Mouse (Mus musculus): ENCODE data around the gene Sp9. TPM values are rescaled to one million over a fixed set of nuclear protein-coding genes. Genes with fewer than 3 reads are reported as not detected.

Sp9 gene
- total RNA-seq (2015; ENCODE audit: low replicate concordance) (not detected in 2 replicates), total RNA-seq (2017; ENCODE audit: low replicate concordance) (0.51 TPM in 1 of 2 replicates, not detected in the other)

GRCm38 (mm10) chr2:73271459-73272161 lies at the start of gene Sp9:
Gene Sp9, plus strand, starts transcription at chr2:73271925.
- no peak for ATAC-seq (replicated peaks; ENCODE audit: low FRiP score, poor library complexity, severe bottlenecking)

DNA sequence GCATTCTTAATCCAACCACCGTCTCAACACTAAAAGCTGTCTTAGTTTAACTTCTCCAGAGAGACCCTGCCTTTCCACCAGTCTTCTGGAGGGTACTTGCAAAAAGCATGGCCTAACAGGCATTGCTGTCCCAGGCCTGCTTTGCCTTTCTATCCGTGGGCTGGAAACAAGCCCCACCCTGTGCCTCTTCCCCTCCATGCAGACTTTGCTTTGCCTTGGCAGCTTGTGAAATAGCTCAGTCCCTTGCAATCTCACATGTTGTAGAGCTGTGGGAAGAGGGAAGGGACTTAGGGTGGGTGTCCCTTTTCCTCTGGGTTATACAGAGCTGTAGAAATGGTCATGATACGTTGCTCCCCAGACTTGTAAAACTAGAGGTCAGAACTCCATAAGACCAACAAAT lies 40.6 kb upstream of the Sp9 start:
- no peak for ATAC-seq (replicated peaks; ENCODE audit: low FRiP score, poor library complexity, severe bottlenecking)

DNA sequence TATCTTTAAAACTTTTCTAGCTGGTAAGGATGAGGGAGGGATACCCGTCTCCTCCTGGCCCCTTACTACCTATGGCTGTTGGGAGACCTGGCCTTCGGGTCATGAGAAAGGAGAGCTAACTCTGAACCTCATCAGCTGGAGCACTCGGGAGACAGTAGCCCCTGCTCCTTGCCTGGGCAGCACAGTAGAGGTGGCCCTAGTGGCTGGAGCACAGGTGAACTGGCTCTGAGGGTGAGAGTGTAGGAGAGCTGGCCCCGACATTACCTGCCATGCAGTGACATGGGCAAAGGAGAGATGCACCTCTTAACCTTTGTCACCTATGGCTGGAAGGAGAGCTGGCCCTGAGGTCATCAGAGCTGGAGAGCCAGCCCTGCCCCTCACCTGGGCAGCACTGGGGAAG lies 30.4 kb upstream of the Sp9 start:
- ATAC-seq (replicated peaks; ENCODE audit: low FRiP score, poor library complexity, severe bottlenecking), result 0 out of 2 replicates have a peak, but pooled peaks have one; percentile 55

- ATAC-seq (replicated peaks; ENCODE audit: low FRiP score, poor library complexity, severe bottlenecking), result no peak
Measured at GRCm38 (mm10) chr2:73248701-73249100, 23.0 kb upstream of the Sp9 start.

- no peak for ATAC-seq (replicated peaks; ENCODE audit: low FRiP score, poor library complexity, severe bottlenecking)
Measured at GRCm38 (mm10) chr2:73263172-73263765, 8.5 kb upstream of the Sp9 start.

- ATAC-seq (replicated peaks; ENCODE audit: low FRiP score, poor library complexity, severe bottlenecking), result no peak
Measured at GRCm38 (mm10) chr2:73263794-73264610, 7.7 kb upstream of the Sp9 start.

DNA sequence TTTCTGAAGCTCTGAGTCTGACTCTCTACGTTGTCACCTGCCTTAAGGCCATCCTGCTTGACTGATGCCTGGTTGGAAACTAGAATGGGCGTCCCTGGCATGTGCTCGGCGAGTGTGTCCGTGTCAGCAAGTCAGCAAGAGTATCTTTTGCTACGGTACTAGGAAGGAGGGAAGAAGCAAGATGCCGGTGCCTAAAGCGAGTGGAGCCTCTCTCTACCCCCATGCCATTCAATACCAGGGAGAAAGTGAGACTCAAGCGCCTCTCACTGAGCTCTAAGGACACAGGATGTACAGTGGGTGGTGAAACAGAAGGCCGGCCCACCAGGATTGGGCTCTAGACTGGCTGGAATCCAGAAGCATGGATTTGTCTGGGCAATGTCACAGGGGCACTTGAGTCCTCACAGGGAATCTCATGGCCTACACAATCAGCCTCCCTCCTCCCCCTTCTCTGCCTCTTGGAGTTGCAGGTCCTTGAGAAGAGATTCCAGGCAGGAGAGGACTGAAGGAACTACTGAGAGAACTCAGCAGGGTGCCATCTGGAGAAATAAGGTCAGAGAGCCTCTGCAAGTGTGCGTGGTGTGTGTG lies 7.0 kb upstream of the Sp9 start:
- ATAC-seq (replicated peaks; ENCODE audit: low FRiP score, poor library complexity, severe bottlenecking), result no peak

- 0 out of 2 replicates have a peak, but pooled peaks have one; percentile 24 for ATAC-seq (replicated peaks; ENCODE audit: low FRiP score, poor library complexity, severe bottlenecking)
Measured at GRCm38 (mm10) chr2:73266011-73266410, 5.7 kb upstream of the Sp9 start.

- no peak for ATAC-seq (replicated peaks; ENCODE audit: low FRiP score, poor library complexity, severe bottlenecking)
Measured at GRCm38 (mm10) chr2:73266623-73267022, 5.1 kb upstream of the Sp9 start.

- no peak for ATAC-seq (replicated peaks; ENCODE audit: low FRiP score, poor library complexity, severe bottlenecking)
Measured at GRCm38 (mm10) chr2:73267231-73267630, 4.5 kb upstream of the Sp9 start.

DNA sequence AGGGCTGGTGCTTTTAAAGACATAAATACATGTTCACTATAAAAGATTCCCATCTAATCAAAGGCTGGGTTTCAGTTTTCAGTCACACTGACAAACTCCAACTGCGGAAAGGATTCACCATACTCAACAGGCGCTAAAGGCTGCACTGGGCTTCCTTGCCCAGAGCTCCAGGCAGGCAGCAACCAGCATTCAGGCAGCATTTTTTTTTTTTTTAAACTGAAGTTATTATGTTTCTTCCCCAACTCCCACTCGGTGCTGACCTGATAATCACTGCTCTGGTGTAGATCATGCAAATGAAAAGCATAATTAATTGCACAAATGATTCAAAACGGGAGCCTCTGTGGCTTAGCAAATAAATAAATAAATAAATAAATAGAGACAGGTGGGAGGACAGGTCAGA lies 3.9 kb upstream of the Sp9 start:
- ATAC-seq (replicated peaks; ENCODE audit: low FRiP score, poor library complexity, severe bottlenecking), result no peak

DNA sequence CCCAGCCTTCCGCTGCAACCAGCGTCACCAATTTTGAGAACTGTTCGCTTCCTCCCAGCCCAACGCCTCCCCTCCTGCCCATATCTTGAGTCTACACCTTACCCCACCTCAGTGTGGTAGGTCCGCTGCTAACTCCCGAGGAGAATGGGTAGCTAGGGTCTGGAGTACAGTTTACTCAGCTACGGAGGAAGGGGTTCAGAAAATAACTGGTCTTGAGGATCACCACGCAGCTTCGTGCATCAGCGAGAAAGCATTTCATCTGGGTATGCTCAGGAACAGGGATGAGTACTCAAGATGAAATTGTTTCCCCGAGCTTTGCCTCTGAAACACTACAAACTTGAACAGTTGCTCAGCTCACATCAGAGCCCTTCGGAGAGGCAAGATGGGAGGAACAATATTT lies 3.4 kb upstream of the Sp9 start:
- ATAC-seq (replicated peaks; ENCODE audit: low FRiP score, poor library complexity, severe bottlenecking), result no peak

DNA sequence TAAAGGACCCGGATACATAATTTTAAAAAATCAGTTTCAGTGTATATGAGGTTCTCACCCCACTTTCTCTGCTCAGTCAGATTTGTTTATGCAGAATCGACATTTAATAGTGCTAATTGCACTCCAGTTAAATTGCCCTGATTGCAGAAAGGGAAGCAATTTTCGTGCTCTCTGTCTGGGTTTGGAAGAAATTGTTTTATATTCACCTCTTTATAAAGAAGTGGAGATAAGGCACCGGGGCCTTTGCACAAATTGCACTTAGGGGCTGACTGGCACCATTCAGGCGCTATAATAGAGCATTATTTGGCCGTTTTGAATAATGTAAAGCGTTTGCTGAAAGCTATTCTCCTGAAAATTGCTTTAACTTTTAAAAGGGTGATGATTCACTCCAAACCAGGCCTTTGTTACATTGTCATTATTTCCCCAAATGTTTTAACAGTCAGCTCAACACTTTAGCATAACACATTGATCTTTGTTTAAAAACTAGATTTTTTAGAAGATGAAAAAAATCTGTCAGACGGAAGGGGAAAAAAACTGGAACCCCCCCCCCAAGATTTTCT lies 2.8 kb upstream of the Sp9 start:
- ATAC-seq (replicated peaks; ENCODE audit: low FRiP score, poor library complexity, severe bottlenecking), result no peak

GRCm38 (mm10) chr2:73269666-73270065 lies 2.1 kb upstream of the Sp9 start:
- no peak for ATAC-seq (replicated peaks; ENCODE audit: low FRiP score, poor library complexity, severe bottlenecking)

DNA sequence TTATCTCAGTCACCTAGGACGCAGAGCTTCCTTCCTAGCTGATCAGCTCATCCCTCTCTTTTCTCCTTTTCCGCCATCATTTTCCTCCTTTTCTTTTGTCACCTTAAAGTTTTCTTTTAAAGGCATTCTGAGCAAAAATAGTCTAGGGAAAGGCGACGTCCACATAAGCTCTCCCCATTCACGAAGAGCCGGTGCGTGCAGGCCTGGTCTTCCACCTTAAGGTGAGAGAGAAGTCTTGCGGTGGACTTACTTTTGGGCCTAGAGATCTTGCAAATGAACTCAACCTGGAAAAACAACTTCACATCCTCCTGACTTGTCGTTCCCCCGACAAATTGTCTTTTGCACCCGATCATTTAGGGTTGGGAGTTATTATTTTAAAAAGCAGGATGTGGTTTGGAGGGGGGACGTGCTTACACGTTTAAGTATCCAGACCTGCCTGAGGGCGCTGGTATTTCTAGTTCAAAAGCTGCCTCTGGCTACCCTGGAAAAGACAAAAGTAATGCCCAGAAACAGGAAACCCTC lies 1.6 kb upstream of the Sp9 start:
- ATAC-seq (replicated peaks; ENCODE audit: low FRiP score, poor library complexity, severe bottlenecking), result no peak

DNA sequence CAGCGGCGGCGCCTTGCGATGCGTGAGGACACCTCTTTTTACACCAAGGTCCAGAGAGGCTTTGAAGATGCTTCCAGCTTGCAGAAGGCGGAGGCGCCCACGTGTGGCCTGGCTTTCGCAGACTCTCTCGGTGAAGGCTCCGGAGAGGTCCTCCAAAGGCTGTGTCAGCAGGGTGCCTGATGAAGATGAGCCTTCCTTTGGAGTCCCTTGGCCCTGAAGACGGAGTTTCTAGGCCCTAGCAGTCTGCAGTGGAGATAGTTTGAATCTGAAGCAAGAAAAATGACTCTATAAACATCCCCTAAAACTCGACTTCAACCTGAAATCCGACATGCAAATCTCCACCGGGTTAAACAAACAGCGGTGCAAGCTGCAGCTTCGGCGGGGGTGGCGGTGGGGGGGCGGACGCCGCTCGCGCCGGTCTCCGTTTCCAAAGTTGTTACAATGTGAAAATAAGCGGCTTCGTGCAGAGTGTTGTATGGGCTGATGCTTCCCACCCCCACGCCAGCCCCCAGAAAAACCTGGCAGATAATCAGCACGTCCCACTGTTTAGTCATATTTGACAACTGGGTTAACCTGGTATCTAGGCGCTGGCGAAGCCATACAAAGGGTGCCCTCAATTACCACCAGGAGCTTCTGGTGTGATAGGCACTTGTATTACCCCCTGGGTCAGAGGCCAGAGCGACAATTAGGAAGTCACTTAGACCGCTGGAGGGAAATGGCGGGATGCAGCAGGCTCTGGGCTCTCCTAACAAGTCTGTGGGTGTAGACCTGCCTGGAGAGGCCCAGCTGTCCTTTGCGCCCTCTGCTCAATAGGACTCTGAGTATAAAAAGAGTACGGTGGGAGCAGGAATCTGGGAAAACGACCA lies 899 bp upstream of the Sp9 start:
- ATAC-seq (replicated peaks; ENCODE audit: low FRiP score, poor library complexity, severe bottlenecking), result no peak

GRCm38 (mm10) chr2:73272351-73273248 lies 875 bp downstream of the Sp9 start:
- no peak for ATAC-seq (replicated peaks; ENCODE audit: low FRiP score, poor library complexity, severe bottlenecking)

Measured in erythroblast, adult 5-6 weeks (primary cell).